Mouse (Mus musculus): ENCODE results near the gene Rcc2.

Rcc2 gene

GRCm38 (mm10) chr4:140700269-140701018 is at the start of gene Rcc2:
Gene Rcc2, plus strand, starts transcription at chr4:140700541.
- DNase-seq (ENCODE audit: low read depth, low spot score), result no peak

- DNase-seq (ENCODE audit: low read depth, low spot score), result no peak
Measured at GRCm38 (mm10) chr4:140653835-140654583, 46.3 kb upstream of the Rcc2 start.

GRCm38 (mm10) chr4:140654798-140655197 is 45.5 kb upstream of the Rcc2 start:
- DNase-seq (ENCODE audit: low read depth, low spot score), result no peak

- no peak for DNase-seq (ENCODE audit: low read depth, low spot score)
Measured at GRCm38 (mm10) chr4:140656529-140656928, 43.8 kb upstream of the Rcc2 start.

- peak; percentile 67 for DNase-seq (ENCODE audit: low read depth, low spot score)
Measured at GRCm38 (mm10) chr4:140657681-140658575, 42.4 kb upstream of the Rcc2 start.

GRCm38 (mm10) chr4:140661406-140662022 is 38.8 kb upstream of the Rcc2 start:
- DNase-seq (ENCODE audit: low read depth, low spot score), result no peak

GRCm38 (mm10) chr4:140662453-140662852 is 37.9 kb upstream of the Rcc2 start:
- DNase-seq (ENCODE audit: low read depth, low spot score), result no peak

- DNase-seq (ENCODE audit: low read depth, low spot score), result no peak
Measured at GRCm38 (mm10) chr4:140662882-140663585, 37.3 kb upstream of the Rcc2 start.

- no peak for DNase-seq (ENCODE audit: low read depth, low spot score)
Measured at GRCm38 (mm10) chr4:140665053-140665452, 35.3 kb upstream of the Rcc2 start.

- peak; percentile 23 for DNase-seq (ENCODE audit: low read depth, low spot score)
Measured at GRCm38 (mm10) chr4:140665760-140666159, 34.6 kb upstream of the Rcc2 start, which contains the start of gene Arhgef10l. Gene Arhgef10l, minus strand, starts transcription at chr4:140666012.

GRCm38 (mm10) chr4:140667802-140668201 is 32.5 kb upstream of the Rcc2 start:
- no peak for DNase-seq (ENCODE audit: low read depth, low spot score)

GRCm38 (mm10) chr4:140673527-140674264 is 26.6 kb upstream of the Rcc2 start:
- DNase-seq (ENCODE audit: low read depth, low spot score), result no peak

GRCm38 (mm10) chr4:140674345-140674926 is 25.9 kb upstream of the Rcc2 start:
- DNase-seq (ENCODE audit: low read depth, low spot score), result peak; percentile 87

GRCm38 (mm10) chr4:140679038-140679437 is 21.3 kb upstream of the Rcc2 start:
- no peak for DNase-seq (ENCODE audit: low read depth, low spot score)

GRCm38 (mm10) chr4:140679723-140680380 is 20.5 kb upstream of the Rcc2 start:
- peak; percentile 84 for DNase-seq (ENCODE audit: low read depth, low spot score)

- no peak for DNase-seq (ENCODE audit: low read depth, low spot score)
Measured at GRCm38 (mm10) chr4:140680731-140681397, 19.5 kb upstream of the Rcc2 start.

- DNase-seq (ENCODE audit: low read depth, low spot score), result no peak
Measured at GRCm38 (mm10) chr4:140683608-140684007, 16.7 kb upstream of the Rcc2 start.

GRCm38 (mm10) chr4:140684141-140684871 is 16.0 kb upstream of the Rcc2 start:
- DNase-seq (ENCODE audit: low read depth, low spot score), result peak; percentile 75

Measured in mesoderm, embryonic 11.5 days (tissue).